Mouse (Mus musculus) midbrain, embryonic 16.5 days (tissue): Measurements from ENCODE around the gene Bmp8b. TPM values are rescaled to one million over a fixed set of nuclear protein-coding genes. Genes with fewer than 3 reads are reported as not detected.

Source experiments
- ATAC-seq: fragments of 200-750 bp; cut with Nextera tagmentation; 2 replicates; pipeline ENCODE4 v1.8.0; 2017; ENCODE audit warnings: moderate TSS enrichment
- H3K27ac ChIP-seq: fragments of 300-500 bp; sonication (generic); 2 replicates; pipeline ENCODE4 v1.5.1; 2014; ENCODE audit warnings: mild to moderate bottlenecking, low read length, mixed read lengths
- H3K27me3 ChIP-seq: fragments of 300-500 bp; sonication (generic); 2 replicates; pipeline ENCODE4 v1.6.1; 2014; ENCODE audit warnings: low read depth, low read length, mixed read lengths; ENCODE audit not compliant: control insufficient read depth, insufficient read depth
- H3K36me3 ChIP-seq: fragments of 300-500 bp; sonication (generic); 2 replicates; pipeline ENCODE4 v1.6.1; 2014; ENCODE audit warnings: mild to moderate bottlenecking, low read length, moderate library complexity, mixed read lengths; ENCODE audit not compliant: control insufficient read depth, insufficient read depth
- H3K4me1 ChIP-seq: fragments of 300-500 bp; sonication (generic); 2 replicates; pipeline ENCODE4 v1.6.1; 2014; ENCODE audit warnings: mild to moderate bottlenecking, low read length, mixed read lengths; ENCODE audit not compliant: control insufficient read depth, insufficient read depth
- H3K4me2 ChIP-seq: fragments of 300-500 bp; sonication (generic); 2 replicates; pipeline ENCODE4 v1.6.1; 2014; ENCODE audit warnings: mild to moderate bottlenecking, low read length, mixed read lengths
- H3K4me3 ChIP-seq: fragments of 300-500 bp; sonication (generic); 2 replicates; pipeline ENCODE4 v1.5.1; 2014; ENCODE audit warnings: low read depth, mild to moderate bottlenecking, low read length, moderate library complexity, mixed read lengths
- H3K9ac ChIP-seq: fragments of 300-500 bp; sonication (generic); 2 replicates; pipeline ENCODE4 v1.6.1; 2014; ENCODE audit warnings: low read depth, low read length, mixed read lengths
- H3K9me3 ChIP-seq: fragments of 300-500 bp; sonication (generic); replicated peaks from 2 replicates; pipeline ENCODE4 v1.6.1; 2014; ENCODE audit warnings: mild to moderate bottlenecking, low read length, mixed read lengths; ENCODE audit not compliant: control insufficient read depth, poor library complexity, severe bottlenecking
- WGBS: fragments of 180-500 bp; shearing (Covaris S2); extraction: QIAGEN DNeasy Blood & Tissue Kit; methylation state at CpG from one replicate; pipeline ENCODE4 v1.1.7; 2014; 5-methylcytosine and 5-hydroxymethylcytosine counted together
- polyA plus RNA-seq: library from polyadenylated mRNA; unstranded; fragments of >200 nt; fragmentation: Nextera tagmentation; extraction: Ambion mirVana; gene quantifications from 2 replicates; pipeline ENCODE4 v1.2.1, GENCODE M21; 2015

Bmp8b gene
- polyA plus RNA-seq, 1 experiment from 2014 or later: 0.51 TPM

DNA sequence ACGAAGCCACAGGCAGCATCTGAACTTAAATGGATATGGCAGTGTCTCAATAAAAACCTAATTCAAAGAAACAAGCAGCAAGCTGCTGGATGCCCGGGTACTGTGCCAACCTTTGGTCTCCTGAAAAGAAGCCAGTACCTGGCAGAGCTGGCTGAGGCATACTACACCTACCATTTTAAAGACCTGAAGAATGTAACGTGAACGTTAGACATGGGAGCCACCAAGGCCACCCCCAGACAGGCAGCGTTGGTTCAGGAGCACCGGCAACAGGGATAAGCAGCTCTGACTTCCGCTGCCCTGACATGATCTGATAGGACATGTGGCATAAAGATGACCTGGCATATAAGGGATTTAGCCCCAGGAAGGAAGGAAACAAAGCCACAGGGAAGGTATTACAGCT lies 21.7 kb downstream of the Bmp8b start:
- WGBS: 96% methylated on average over 7 of the region's 7 CpGs
- ATAC-seq: no peak
- no peak overlapping the region for H3K27ac ChIP-seq
- no peak overlapping the region for H3K4me3 ChIP-seq
- H3K4me1 ChIP-seq: no peaks in the 10 kb centered on the region
- H3K9ac ChIP-seq: no peak overlapping the region
- no peaks in the 10 kb centered on the region for H3K27me3 ChIP-seq
- no peak overlapping the region for H3K4me2 ChIP-seq
- H3K36me3 ChIP-seq: peaks cover 40% of the 10 kb centered on the region
- H3K9me3 ChIP-seq: no peaks in the 10 kb centered on the region

DNA sequence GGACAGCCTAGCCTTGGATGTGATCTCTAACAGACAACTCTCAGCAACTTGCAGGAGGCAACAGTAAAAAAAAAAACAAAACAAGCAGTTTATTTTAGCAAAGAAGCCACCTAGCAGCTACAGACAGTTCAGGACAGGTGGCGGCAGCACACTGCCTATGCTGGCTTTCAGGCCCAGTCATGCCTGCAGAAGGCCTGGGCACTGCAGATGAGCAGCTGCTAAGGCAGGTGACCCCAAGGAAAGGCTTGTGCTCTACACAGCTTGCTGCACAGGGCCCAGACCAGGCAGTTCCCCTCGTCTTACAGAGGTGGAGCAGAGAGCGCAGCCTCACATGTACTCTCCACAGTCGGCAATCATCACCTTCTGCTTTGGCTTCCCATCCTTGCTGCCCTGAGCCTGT lies 22.1 kb downstream of the Bmp8b start:
- Histone ChIP-seq H3K4me1 (no peaks in the 10 kb centered on the region), H3K36me3 (peaks cover 42% of the 10 kb centered on the region), H3K4me3 (no peak overlapping the region), H3K27me3 (no peaks in the 10 kb centered on the region), H3K9ac (no peak overlapping the region), H3K27ac (no peak overlapping the region), H3K4me2 (no peak overlapping the region), H3K9me3 (no peaks in the 10 kb centered on the region)
- ATAC-seq: no peak
- 89% methylated on average over 4 of the region's 4 CpGs for WGBS

DNA sequence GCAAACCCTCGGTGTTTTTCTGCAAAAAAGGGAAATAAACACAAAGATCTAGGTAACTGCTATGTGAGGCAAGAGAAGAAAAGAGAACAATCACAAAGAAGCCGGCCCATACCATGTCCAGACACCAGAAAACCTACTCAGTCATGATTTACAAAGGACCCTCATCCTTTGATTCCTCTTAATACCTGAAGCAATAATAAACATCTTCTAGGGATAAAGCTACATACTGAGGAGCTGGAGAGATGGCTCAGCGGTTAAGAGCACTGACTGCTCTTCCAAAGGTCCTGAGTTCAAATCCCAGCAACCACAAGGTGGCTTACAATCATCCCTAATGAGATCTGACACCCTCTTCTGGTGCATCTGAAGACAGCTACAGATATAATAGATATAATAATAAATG lies 32.6 kb downstream of the Bmp8b start:
- no peak overlapping the region for H3K4me3 ChIP-seq
- no peak overlapping the region for H3K27ac ChIP-seq
- no peak for ATAC-seq
- no peaks in the 10 kb centered on the region for H3K27me3 ChIP-seq
- peaks cover 12% of the 10 kb centered on the region for H3K36me3 ChIP-seq
- peaks cover 19% of the 10 kb centered on the region for H3K4me1 ChIP-seq
- 82% methylated on average over 3 of the region's 3 CpGs for WGBS
- H3K4me2 ChIP-seq: no peak overlapping the region
- no peak overlapping the region for H3K9ac ChIP-seq
- H3K9me3 ChIP-seq: no peaks in the 10 kb centered on the region

GRCm38 (mm10) chr4:123139513-123140154 lies 34.7 kb downstream of the Bmp8b start, which contains the start of gene Ppie:
Ppie (minus strand) TSS chr4:123139951.
- peak within 1 kb of the TSS; percentile 59 for H3K9ac ChIP-seq
- no peaks in the 10 kb centered on the region for H3K9me3 ChIP-seq
- peak within 1 kb of the TSS; percentile 54 for H3K4me3 ChIP-seq
- no peaks in the 10 kb centered on the region for H3K27me3 ChIP-seq
- peaks cover 19% of the 10 kb centered on the region for H3K4me1 ChIP-seq
- ATAC-seq: peak; percentile 97
- peaks cover 8% of the 10 kb centered on the region for H3K36me3 ChIP-seq
- WGBS: under 1% methylated on average over 34 of the region's 34 CpGs
- H3K27ac ChIP-seq: peak within 1 kb of the TSS; percentile 74
- H3K4me2 ChIP-seq: peak within 1 kb of the TSS; percentile 80

DNA sequence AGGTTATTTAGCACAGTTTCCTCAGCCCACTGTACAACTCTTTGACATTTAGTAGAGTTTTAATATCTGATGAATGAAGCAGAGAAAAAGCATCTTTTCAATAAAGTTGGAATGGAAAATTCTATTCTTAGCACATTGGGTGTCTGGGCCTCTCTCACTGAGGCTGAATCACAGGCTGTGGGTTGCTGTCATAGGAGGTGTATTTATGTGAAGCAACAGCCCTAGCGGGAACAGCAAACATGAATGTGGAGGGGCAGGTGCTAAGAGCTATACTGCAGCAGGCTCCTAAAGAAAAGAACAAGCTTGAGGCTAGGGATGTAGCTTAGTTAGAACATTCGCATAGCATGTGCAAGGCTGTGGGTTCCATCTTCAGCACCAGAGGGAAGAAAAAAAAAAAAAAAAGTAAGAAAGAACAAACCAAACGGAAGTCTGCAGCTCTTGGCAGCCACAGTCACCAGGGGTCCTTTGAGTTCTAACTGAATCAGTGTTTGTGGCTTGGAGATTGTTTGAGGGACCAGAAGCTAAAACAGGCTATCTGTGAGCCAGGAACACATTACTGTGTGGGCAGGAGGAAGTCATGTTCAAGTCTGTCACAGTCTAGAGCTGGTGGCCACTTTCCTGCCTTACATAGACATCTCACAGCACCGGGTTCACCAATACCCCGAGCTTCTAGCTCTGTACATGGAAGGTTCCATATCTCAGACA lies 42.6 kb downstream of the Bmp8b start:
- Histone ChIP-seq H3K4me3 (no peak overlapping the region), H3K4me1 (no peaks in the 10 kb centered on the region), H3K27ac (no peak overlapping the region), H3K9me3 (no peaks in the 10 kb centered on the region), H3K36me3 (no peaks in the 10 kb centered on the region), H3K4me2 (no peak overlapping the region), H3K9ac (no peak overlapping the region), H3K27me3 (0 out of 2 replicates have a peak, but pooled peaks cover 2% of the 10 kb centered on the region)
- 77% methylated on average over 5 of the region's 5 CpGs for WGBS
- no peak for ATAC-seq

- ATAC-seq: no peak
- Histone ChIP-seq H3K4me1 (no peaks in the 10 kb centered on the region), H3K36me3 (no peaks in the 10 kb centered on the region), H3K9me3 (no peaks in the 10 kb centered on the region), H3K4me3 (no peak overlapping the region), H3K27ac (no peak overlapping the region), H3K4me2 (no peak overlapping the region), H3K9ac (no peak overlapping the region), H3K27me3 (no peaks in the 10 kb centered on the region)
- 75% methylated on average over 4 of the region's 4 CpGs for WGBS
Measured at GRCm38 (mm10) chr4:123152003-123152402, 47.0 kb downstream of the Bmp8b start.

GRCm38 (mm10) chr4:123152976-123153375 lies 48.0 kb downstream of the Bmp8b start:
- H3K9me3 ChIP-seq: no peaks in the 10 kb centered on the region
- peak overlapping the region; percentile 44; the same call in 1 of the 2 replicates for H3K9ac ChIP-seq
- H3K4me1 ChIP-seq: no peaks in the 10 kb centered on the region
- no peak overlapping the region for H3K27ac ChIP-seq
- no peaks in the 10 kb centered on the region for H3K27me3 ChIP-seq
- no peak overlapping the region for H3K4me2 ChIP-seq
- WGBS: 43% methylated on average over 5 of the region's 5 CpGs
- ATAC-seq: no peak
- H3K36me3 ChIP-seq: no peaks in the 10 kb centered on the region
- no peak overlapping the region for H3K4me3 ChIP-seq

DNA sequence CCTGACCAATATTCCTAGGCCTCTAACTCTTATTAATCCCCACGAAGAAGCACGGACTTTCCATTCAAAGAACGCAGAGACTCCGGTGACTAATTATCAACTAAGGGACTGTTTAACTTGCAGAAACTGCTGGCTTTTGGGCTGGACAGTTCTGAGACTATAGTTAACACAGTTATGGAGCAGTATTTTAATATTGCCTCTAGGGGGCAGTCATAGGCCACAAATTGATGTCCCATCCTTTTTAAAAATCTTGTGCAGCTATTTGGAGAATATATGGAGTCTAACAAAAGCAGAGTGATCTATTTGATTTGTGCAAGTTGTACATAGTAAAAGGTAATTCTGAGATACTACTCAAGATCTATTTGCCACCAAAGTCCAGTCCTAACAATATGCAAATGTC lies 50.0 kb downstream of the Bmp8b start:
- Histone ChIP-seq H3K27me3 (no peaks in the 10 kb centered on the region), H3K4me1 (no peaks in the 10 kb centered on the region), H3K36me3 (no peaks in the 10 kb centered on the region), H3K4me2 (no peak overlapping the region), H3K27ac (no peak overlapping the region), H3K9ac (no peak overlapping the region), H3K9me3 (no peaks in the 10 kb centered on the region), H3K4me3 (no peak overlapping the region)
- peak; percentile 28; the same call in 1 of the 2 replicates for ATAC-seq
- WGBS: 25% methylated on average over 4 of the region's 4 CpGs

- no peak for ATAC-seq
- H3K27me3 ChIP-seq: no peaks in the 10 kb centered on the region
- WGBS: 71% methylated on average over 2 of the region's 2 CpGs
Measured at GRCm38 (mm10) chr4:123155427-123155826, 50.5 kb downstream of the Bmp8b start.

More at GRCm38 (mm10) chr4:123155427-123155826, 50.5 kb downstream of the Bmp8b start:
- Histone ChIP-seq H3K4me3 (no peak overlapping the region), H3K36me3 (no peaks in the 10 kb centered on the region), H3K9me3 (no peaks in the 10 kb centered on the region), H3K4me1 (no peaks in the 10 kb centered on the region), H3K9ac (no peak overlapping the region), H3K27ac (no peak overlapping the region), H3K4me2 (no peak overlapping the region)
